ENCODE assay signal across 22 mouse cellular contexts in the genomic region with DNA sequence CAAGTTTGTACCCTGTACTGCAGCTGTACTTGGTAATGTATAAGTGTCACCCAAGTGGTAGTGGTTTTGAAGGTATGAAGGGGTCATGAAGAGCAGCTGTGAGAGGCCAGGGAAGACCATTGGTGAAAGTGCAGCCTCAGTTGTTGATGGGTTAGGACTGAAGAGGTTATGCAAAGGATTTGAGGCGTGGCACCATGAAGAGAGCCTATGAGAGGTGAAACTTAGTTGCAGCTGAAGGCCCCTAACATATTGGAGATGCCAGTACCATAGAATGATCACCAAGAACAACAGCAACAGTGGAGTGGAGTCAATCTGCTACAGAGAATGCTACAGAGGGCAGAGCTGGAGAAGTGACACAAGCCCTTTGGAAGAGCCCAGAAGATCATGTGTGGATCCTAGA. TPM values are rescaled to one million over a fixed set of nuclear protein-coding genes. Genes with fewer than 3 reads are reported as not detected.
DNase-seq lines count a peak whose midpoint lies in the region; ATAC-seq and TF ChIP-seq lines count a peak whose summit lies in the region.
"Had no signal": no experiment of that assay in that cellular context is flagged by ENCODE, and none has a peak within 500 bp of the region (broad histone marks: within the 10 kb centered on the region; RNA-seq: fewer than 3 reads in every experiment).

No protein-coding gene starts in this region.

- H3K36me3 ChIP-seq in intestine, embryonic 16.5 days (ENCODE audit: control insufficient read depth, insufficient read depth, low read length): no peaks in the 10 kb centered on the region
- no peaks in the 10 kb centered on the region for H3K36me3 ChIP-seq in intestine, embryonic 15.5 days
- peaks cover 43% of the 10 kb centered on the region for H3K36me3 ChIP-seq in E14TG2a.4 (ENCODE audit: insufficient read depth, low read length)
- no peaks in the 10 kb centered on the region for H3K36me3 ChIP-seq in liver, postnatal 0 days (replicated peaks; ENCODE audit: insufficient read depth, low read length)
- H3K36me3 ChIP-seq: embryonic facial prominence, embryonic 13.5 days; limb, embryonic 13.5 days; midbrain, embryonic 12.5 days; neural tube, embryonic 12.5 days had no signal

- no peak for TF ChIP-seq EP300 in liver, postnatal 0 days (IDR thresholded peaks at IDR 0.05; ENCODE audit: low read depth)

- H3K27me3 ChIP-seq in intestine, embryonic 16.5 days (replicated peaks; ENCODE audit: control insufficient read depth, insufficient read depth, low read length): no peaks in the 10 kb centered on the region
- no peaks in the 10 kb centered on the region for H3K27me3 ChIP-seq in intestine, embryonic 15.5 days (replicated peaks)
- H3K27me3 ChIP-seq in E14TG2a.4 (ENCODE audit: insufficient read depth, low read length): no peaks in the 10 kb centered on the region
- H3K27me3 ChIP-seq in liver, postnatal 0 days (ENCODE audit: insufficient read depth, low read length): no peaks in the 10 kb centered on the region
- H3K27me3 ChIP-seq: embryonic facial prominence, embryonic 13.5 days; limb, embryonic 13.5 days; midbrain, embryonic 12.5 days; neural tube, embryonic 12.5 days had no signal

- WGBS in intestine, embryonic 16.5 days: 100% methylated on average over 1 of the region's 1 CpGs
- WGBS in intestine, embryonic 15.5 days: 100% methylated on average over 1 of the region's 1 CpGs
- WGBS in liver, postnatal 0 days (ENCODE audit: insufficient replicate concordance): 85% methylated on average over 1 of the region's 1 CpGs

- intact Hi-C loops in gastrocnemius, adult 2 months (cut with DNase I): loop anchor here (2.0 to 5.0 kb wide), 2 partner anchors 21 to 38 kb away; a partner anchor contains a TSS
- intact Hi-C loops in gastrocnemius, postnatal 36 days (cut with DNase I): no loop called here

- H3K9ac ChIP-seq in intestine, embryonic 16.5 days (ENCODE audit: low read depth, low read length): no peak overlapping the region
- no peak overlapping the region for H3K9ac ChIP-seq in intestine, embryonic 15.5 days
- no peak overlapping the region for H3K9ac ChIP-seq in liver, postnatal 0 days (replicated peaks)
- H3K9ac ChIP-seq: embryonic facial prominence, embryonic 13.5 days; limb, embryonic 13.5 days; midbrain, embryonic 12.5 days; neural tube, embryonic 12.5 days had no signal

- peak overlapping the region; percentile 97; the same call in 1 of the 2 replicates for H3K27ac ChIP-seq in gastrocnemius, adult 2 months
- peak overlapping the region; percentile 30; the same call in 1 of the 2 replicates for H3K27ac ChIP-seq in intestine, embryonic 16.5 days (ENCODE audit: low read length)
- no peak overlapping the region for H3K27ac ChIP-seq in intestine, embryonic 15.5 days
- peak overlapping the region; percentile 46; the same call in 1 of the 2 replicates for H3K27ac ChIP-seq in liver, postnatal 0 days (ENCODE audit: low read depth)
- H3K27ac ChIP-seq: embryonic facial prominence, embryonic 13.5 days; hindbrain, embryonic 10.5 days; kidney, postnatal 0 days; limb, embryonic 13.5 days; midbrain, embryonic 12.5 days; neural tube, embryonic 12.5 days had no signal

- DNase-seq in gastrocnemius, adult 2 months: no peak
- DNase-seq in gastrocnemius, postnatal 36 days: no peak
- DNase-seq in liver, postnatal 0 days: no peak
- no peak for DNase-seq in spleen, postnatal 36 days (ENCODE audit: low spot score in 2 of 2)
- DNase-seq in right cerebral cortex, postnatal 10 days (ENCODE audit: low spot score in 2 of 2): no peak
- DNase-seq: adrenal gland, adult 8-10 months; cerebellum, adult 11-12 months; gastrocnemius, postnatal 10 days; layer of hippocampus, adult 9-11 months; right cerebral cortex, postnatal 4 days had no signal

- H3K4me1 ChIP-seq in intestine, embryonic 16.5 days (ENCODE audit: control insufficient read depth, insufficient read depth, low read length): peaks cover 6% of the 10 kb centered on the region
- 0 out of 2 replicates have a peak, but pooled peaks cover 3% of the 10 kb centered on the region for H3K4me1 ChIP-seq in intestine, embryonic 15.5 days (replicated peaks)
- H3K4me1 ChIP-seq in E14TG2a.4 (replicated peaks; ENCODE audit: low read depth, low read length): peaks cover 57% of the 10 kb centered on the region
- H3K4me1 ChIP-seq in liver, postnatal 0 days (ENCODE audit: insufficient read depth): peaks cover 8% of the 10 kb centered on the region; the same call in 1 of the 2 replicates

- no peak for ATAC-seq in intestine, embryonic 16.5 days
- ATAC-seq in intestine, embryonic 15.5 days: no peak
- no peak for ATAC-seq in liver, postnatal 0 days
- ATAC-seq: inflammation-experienced regulatory T-cells, adult 6 months had no signal

- H3K9me3 ChIP-seq in intestine, embryonic 16.5 days (ENCODE audit: control insufficient read depth, low read length): no peaks in the 10 kb centered on the region
- H3K9me3 ChIP-seq in intestine, embryonic 15.5 days: no peaks in the 10 kb centered on the region
- H3K9me3 ChIP-seq in E14TG2a.4 (ENCODE audit: low read length): no peaks in the 10 kb centered on the region
- no peaks in the 10 kb centered on the region for H3K9me3 ChIP-seq in liver, postnatal 0 days (ENCODE audit: low read length)
- H3K9me3 ChIP-seq: embryonic facial prominence, embryonic 13.5 days; G1E; hindbrain, embryonic 10.5 days; limb, embryonic 13.5 days; midbrain, embryonic 12.5 days; neural tube, embryonic 12.5 days had no signal

- TF ChIP-seq CTCF in gastrocnemius, adult 2 months (IDR thresholded peaks at IDR 0.05): no peak
- TF ChIP-seq CTCF in E14TG2a.4 (conservative IDR thresholded peaks at IDR 0.05; ENCODE audit: low read length): no peak
- TF ChIP-seq CTCF in liver, postnatal 0 days (IDR thresholded peaks at IDR 0.05; ENCODE audit: low read depth): no peak

- H3K4me2 ChIP-seq in intestine, embryonic 16.5 days (ENCODE audit: low read depth, low read length): no peak overlapping the region
- H3K4me2 ChIP-seq in intestine, embryonic 15.5 days (replicated peaks): no peak overlapping the region
- H3K4me2 ChIP-seq in liver, postnatal 0 days (ENCODE audit: low read depth, low read length): no peak overlapping the region

- H3K4me3 ChIP-seq in gastrocnemius, adult 2 months: no peak overlapping the region
- H3K4me3 ChIP-seq in intestine, embryonic 16.5 days (ENCODE audit: low read length): no peak overlapping the region
- H3K4me3 ChIP-seq in intestine, embryonic 15.5 days (replicated peaks): no peak overlapping the region
- peak overlapping the region; percentile 94 for H3K4me3 ChIP-seq in E14TG2a.4 (replicated peaks; ENCODE audit: low read length)
- H3K4me3 ChIP-seq in liver, postnatal 0 days (ENCODE audit: low read depth, low read length): no peak overlapping the region
- H3K4me3 ChIP-seq: midbrain, embryonic 12.5 days; neural tube, embryonic 12.5 days had no signal

RNA-seq across cellular contexts. Expression of a gene that starts 1.7 kb away (rescaled TPM):
- 10 to 100 TPM; 10.0 to 21.1 TPM for total RNA-seq in gastrocnemius, adult 2 months (2021)
- total RNA-seq in gastrocnemius, postnatal 36 days (2021): 10 to 100 TPM; 11.7 to 14.2 TPM
- polyA plus RNA-seq in intestine, embryonic 16.5 days (2015; fragmentation: Nextera tagmentation; extraction: Ambion mirVana): 20.6 and 21.7 TPM in 2 replicates
- polyA plus RNA-seq in intestine, embryonic 15.5 days (2015; fragmentation: Nextera tagmentation; extraction: Ambion mirVana): 29.2 and 37.7 TPM in 2 replicates
- 9.7 and 11.8 TPM in 2 replicates for polyA plus RNA-seq in liver, postnatal 0 days (2015; fragmentation: Nextera tagmentation; extraction: Ambion mirVana)

RNA-seq across cellular contexts. Expression of a gene that starts 22.3 kb away (rescaled TPM):
- 1 to 10 TPM; 2.8 to 3.2 TPM for total RNA-seq in gastrocnemius, adult 2 months (2021)
- 1 to 10 TPM; 5.0 to 7.4 TPM for total RNA-seq in gastrocnemius, postnatal 36 days (2021)
- 252 and 287 TPM in 2 replicates for polyA plus RNA-seq in intestine, embryonic 16.5 days (2015; fragmentation: Nextera tagmentation; extraction: Ambion mirVana)
- polyA plus RNA-seq in intestine, embryonic 15.5 days (2015; fragmentation: Nextera tagmentation; extraction: Ambion mirVana): 281 and 387 TPM in 2 replicates
- polyA plus RNA-seq in liver, postnatal 0 days (2015; fragmentation: Nextera tagmentation; extraction: Ambion mirVana): 323 and 339 TPM in 2 replicates

RNA-seq across cellular contexts. Expression of a gene that starts 33.6 kb away (rescaled TPM):
- not detected for total RNA-seq in gastrocnemius, adult 2 months (2021)
- total RNA-seq in gastrocnemius, postnatal 36 days (2021): not detected
- polyA plus RNA-seq in intestine, embryonic 16.5 days (2015; fragmentation: Nextera tagmentation; extraction: Ambion mirVana): 0.27 TPM in 1 of 2 replicates, not detected in the other
- 0.21 and 0.25 TPM in 2 replicates for polyA plus RNA-seq in intestine, embryonic 15.5 days (2015; fragmentation: Nextera tagmentation; extraction: Ambion mirVana)
- 1.6 TPM in 2 replicates for polyA plus RNA-seq in liver, postnatal 0 days (2015; fragmentation: Nextera tagmentation; extraction: Ambion mirVana)
- total RNA-seq: common myeloid progenitor, adult 5-6 weeks; G1E; gastrocnemius, postnatal 10 days had no signal
- polyA plus RNA-seq: G1E; inflammation-experienced regulatory T-cells, adult 6 months; kidney, postnatal 0 days; midbrain, embryonic 12.5 days had no signal
